Mouse (Mus musculus): Measurements from ENCODE around the gene Rab14.

Gene Rab14

DNA sequence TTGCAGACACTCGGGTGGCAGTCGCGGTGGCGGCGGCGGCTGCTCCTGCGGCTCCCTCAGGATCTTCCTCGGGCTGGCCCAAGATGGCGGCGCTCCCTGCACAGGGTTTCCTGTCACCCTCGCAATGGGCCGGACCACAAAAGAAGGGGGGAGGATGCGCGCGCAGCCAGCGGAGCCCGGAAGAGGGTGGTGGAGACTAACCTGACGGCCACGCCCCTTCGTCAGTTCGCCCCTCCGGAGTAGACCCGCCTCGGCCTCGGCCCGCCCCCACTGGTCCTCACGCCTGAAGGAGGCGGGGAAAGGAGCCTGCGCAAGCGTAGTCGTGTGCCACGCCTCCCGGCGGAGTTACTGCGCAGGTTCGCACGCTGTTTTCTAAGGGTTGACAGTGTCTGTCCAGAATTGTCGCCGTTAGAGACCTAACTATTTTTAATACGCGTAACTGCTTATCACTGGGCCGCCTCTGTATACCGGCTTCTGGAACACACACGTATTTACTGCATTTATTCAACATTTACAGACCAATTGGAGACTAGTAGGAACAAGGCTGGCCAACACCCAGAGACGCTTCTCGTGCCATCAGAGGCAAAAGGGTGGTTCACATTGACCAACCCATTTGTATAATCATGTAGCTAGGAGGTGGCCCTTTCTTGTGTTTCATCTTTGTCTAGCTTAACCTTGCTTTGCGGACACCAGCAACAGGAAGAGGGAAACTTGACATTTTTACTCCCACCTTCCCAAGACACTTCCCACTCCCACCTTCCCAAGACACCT, at the start of gene Rab14:
Gene Rab14, minus strand, starts transcription at position 223 of the 771 bp plus-strand sequence.
- peak; percentile 100 for DNase-seq

DNA sequence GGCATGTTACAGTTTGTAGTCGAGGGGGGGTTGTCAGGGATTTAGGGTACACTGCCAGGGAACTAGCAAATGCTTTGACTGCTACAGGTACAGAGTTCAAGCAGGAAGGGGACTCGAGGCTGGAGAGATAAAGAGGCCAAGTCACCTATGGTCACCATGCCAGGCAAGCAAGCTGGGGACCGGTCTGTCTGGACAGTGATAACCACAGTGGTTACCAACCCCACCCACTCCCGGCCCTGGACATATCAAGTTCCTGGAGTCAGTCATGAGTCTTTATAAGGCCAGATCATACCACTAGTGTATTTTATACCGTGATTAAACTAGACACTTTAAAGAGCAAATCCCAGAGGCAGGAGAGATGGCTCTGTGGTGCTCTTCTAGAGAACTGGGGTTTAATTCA, 46.8 kb upstream of the Rab14 start:
- no peak for DNase-seq

DNA sequence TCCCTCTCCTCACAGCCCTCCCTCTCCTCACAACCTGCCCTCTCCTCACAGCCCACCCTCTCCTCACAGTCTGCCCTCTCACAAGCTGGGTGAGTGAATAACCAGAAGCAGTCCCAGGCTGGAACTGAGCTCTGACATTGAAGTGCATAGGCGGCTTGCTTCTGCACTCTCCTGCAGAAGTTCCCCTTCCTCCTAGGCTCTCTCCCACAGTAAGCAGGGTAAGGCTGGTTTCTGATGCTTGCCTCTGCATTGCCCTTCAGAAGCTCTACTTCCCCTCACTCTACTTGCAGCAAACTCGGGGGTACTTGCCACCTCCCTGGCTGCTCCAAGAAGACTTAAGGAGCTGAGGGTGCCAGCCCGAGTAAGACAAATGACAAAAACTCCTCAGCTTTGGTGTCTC, 43.3 kb upstream of the Rab14 start:
- no peak for DNase-seq

DNA sequence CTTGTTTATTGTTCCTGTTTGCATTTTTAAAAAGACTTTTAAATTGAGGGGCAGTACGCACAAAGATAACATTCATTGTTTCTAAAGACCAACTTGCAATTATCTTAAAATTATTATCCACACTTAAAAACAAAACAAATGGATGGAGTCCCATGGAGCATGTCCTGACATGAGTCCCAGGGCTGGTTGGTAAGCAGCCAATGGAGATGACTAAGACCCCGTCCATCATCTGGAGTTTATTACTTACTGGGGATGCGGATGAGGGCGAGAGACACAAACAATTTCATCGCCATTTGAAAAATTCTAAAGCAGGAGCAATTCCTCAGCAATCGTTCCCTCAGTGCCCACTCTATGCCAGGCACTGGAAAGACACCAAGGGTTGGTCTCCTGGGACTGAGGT, 34.1 kb upstream of the Rab14 start:
- DNase-seq, result no peak

DNA sequence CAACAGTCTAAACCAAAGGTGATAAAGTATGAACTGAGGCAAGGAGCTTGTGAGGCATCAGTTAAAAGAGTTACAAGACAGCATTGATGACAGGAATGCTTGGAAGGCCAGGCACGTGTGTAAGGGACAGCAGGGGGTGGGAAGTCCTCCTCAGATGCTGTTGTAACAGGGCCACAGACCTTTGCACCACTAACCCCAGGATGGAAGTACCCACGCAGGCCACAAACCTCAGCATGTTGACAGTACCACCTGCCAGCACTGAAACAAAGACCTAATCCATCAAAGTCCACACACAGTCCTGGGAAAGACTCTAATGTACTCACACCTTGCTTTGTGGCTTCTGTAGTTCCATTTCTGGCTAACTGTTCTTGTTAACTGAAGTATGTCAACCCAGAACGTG, 33.0 kb upstream of the Rab14 start:
- DNase-seq, result no peak

DNA sequence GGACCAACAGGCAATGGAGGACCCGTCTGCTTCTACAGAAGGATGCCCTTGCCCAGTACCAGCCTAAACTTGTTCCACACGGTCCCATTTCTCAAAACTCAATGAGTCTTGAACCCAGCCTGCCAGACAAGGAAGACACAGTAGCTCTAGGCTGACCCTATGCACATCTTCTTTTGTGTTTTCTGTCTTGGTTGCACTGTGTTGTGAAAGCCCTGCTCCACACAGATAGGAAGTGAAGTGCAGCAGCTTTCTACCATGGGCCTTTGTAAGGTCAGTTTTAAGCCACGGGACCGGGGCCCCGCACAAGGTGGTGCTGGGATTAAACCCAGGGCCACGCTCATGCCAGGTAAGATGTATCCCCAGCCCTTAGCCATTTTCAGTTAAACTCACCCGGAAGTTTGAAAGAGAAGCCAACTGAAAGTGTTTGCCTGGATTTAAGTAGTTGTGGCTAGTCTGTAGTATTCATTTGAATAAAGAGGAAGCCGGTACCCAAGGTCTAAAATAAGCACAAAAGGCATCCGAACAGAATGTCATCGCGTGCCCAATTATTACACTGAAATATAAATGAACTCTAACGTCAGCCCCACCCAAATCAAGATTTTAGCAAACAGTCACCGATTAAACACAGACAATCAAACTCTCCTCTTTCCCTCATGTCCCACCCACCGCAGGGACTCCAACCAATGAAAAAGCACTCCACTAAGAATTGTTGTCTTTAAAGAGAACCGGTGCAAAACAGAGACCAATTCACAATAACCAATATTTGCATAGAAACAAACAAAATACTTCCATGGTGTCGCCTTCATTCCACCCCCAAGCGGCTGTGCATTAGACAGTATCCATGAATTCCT, 31.9 kb upstream of the Rab14 start:
- DNase-seq, result no peak

DNA sequence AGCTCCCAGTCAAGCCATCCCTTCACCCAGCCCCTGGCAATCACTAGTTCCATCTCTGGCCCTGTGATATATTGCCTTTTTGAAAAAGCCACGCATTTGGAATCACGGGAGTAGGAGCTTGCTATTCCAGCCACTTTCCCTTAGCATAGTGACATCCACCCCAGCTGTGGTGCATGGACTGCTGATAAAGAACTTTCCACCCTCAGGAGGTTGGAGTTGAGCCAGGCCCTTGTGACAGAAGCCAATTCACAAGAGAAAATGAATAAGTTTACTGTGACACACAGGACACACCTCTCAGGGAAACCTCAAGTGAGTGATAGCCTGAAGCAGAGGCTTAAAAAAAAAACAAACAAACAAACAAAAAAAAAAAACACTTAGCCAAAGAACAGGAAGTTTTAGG, 31.0 kb upstream of the Rab14 start:
- no peak for DNase-seq

DNA sequence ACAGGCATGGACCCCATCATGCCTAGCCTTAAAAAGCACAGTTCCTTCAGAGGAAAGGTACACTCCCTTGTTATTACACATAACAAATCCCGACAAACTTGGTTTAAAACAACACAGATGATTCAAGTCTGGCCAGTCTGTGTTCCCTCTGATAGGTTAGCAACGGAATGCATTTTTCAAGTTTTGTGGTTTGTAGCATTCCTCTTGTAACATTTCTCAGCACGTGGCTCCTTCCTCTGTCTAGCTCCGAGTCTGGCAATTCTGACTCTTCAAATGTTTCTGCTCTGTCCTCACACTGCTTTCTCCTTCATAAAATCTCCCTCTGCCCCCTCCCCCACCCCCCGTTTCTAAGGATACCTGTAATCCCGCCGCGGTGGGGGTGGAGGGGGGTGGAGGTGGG, 29.3 kb upstream of the Rab14 start:
- DNase-seq, result no peak

DNA sequence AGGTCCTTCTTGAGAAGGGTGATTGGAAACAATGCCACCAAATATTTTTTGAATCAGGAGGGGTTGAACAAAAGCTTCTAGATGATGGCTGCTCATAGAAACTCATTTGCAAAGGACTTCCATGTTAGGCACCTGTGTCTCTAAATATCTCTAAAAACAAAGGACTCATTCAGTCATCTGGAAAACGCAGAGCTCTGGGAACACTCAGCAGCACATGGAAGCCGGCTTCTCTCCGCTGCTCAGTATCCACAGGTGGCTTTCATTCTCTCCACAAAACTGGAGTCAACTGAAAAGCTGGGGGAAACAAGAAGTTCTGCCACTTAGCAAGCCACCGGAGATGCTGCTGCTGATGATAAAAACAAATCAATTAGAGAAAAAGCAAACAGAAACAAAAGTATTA, 27.2 kb upstream of the Rab14 start:
- no peak for DNase-seq

DNA sequence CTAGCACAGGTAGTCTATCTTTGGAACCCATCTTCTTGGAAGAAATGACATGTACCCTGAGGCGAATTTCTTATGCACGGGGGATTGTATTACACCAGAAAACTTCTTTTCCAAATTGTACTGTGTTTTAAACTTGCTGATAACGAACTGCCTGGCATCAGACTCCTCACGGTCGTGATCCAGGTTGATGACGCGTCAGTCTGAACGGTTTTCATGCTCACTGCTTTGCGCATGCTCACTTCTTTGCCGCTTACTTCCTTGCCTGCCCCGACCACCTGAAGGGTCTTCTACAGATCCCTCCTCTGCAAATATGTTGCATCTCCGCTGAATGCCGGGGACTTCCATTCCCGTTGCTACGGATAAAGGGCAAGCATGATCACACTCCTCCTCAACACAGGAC, 23.4 kb upstream of the Rab14 start:
- no peak for DNase-seq

DNA sequence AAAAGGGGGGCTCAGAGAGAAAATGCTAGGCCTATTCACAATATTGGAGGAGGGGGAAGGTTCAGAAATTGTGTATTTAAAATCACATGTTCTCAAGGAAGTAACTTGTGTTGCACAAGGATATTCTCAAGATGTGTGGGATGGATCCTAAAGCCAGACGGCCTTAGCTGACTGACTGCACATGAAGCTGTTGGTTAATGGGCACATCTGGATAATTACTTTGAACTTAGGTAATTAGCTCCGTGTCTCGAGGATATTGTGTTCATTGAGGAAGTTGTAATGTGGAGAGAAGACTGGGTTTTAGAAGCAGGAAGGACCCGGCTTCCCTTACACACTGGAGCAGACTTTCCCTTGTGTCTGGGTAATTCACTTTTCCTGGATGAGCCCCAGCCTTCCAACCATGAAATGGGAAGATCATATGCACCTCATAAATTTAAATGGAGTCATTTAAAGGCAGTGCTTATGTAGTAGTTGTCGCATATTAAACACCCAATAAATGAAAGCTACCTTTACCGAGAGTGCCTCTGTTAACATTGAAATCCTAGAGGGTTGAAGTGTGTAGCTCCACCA, 22.0 kb upstream of the Rab14 start:
- DNase-seq, result no peak

DNA sequence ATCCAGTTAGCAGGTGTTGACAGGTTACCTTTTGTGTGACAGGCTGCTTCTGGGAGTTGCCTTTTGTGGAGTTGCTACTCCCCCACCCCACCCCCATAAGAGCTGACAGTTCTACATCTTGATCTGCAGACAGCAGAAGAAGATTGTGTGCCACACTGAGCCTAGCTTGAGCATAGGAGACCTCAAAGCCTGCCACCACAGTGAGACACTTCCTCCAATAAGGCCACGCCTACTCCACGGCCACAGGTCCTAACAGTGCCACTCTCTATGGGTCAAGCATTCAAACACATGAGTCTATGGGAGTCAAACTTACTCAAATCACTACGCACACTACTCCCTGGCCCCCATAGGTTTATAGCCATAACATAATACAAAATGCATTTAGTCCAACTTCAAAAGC, 17.8 kb upstream of the Rab14 start:
- DNase-seq, result no peak

DNA sequence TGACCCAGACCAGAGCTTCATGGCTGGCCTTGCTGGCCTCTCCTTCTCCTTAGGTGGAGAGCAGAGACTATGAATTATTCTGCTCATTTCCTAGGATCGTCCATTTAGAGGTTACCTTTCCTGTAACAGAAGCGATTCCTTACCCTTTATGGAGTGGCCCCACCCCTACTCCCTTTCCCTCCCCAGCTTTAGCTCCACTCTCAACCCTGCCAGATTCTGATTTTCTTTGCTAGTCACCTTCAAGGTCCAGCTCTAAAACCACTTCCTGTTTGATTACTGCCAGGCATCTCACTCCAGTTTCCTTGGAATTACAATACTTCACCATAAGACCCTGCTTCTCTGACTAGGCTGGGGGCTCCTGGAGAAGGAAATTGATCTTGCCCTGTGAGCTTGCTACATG, 15.8 kb upstream of the Rab14 start:
- no peak for DNase-seq

DNA sequence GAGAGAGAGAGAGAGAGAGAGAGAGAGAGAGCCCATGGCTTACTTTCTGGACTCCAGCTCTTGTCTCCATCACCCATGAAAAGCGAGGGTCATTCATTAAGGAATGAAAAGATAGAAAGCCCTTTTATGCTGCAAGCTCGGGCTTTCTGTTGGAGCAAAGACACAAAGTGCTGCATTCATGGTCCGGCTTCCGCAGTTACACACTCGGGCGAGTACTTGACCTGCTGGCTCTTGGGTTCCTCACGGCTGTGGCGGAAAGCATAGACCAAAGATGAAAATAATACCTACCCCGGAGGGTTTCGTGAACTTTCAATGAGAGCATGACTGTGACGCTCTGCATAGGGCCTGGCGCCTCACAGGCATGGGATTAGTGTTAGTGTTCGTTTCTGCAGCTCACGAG, 14.4 kb upstream of the Rab14 start:
- no peak for DNase-seq

DNA sequence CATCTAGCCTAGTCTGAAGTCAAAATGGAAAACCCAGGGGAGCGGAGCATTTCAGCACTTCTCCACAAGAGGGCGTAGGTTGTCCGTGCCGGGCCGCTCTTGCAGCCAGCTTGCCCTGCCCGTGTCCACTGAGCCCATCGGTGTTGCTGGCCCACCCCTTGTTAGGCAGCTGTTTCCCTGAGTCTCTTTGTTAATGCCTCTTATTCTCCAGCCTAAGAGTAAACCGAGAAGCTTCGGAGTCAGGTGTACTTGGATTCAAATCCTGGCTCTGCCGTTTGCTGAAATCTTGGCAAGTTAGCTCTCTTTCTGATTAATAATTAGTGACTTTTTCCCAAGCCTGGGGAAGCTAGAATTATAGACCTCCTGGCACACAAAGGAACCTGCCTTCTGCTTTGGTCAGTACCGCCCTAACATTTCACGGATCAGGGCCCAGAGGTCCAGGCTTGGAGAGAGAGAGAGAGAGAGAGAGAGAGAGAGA, 14.0 kb upstream of the Rab14 start:
- peak; percentile 81 for DNase-seq

DNA sequence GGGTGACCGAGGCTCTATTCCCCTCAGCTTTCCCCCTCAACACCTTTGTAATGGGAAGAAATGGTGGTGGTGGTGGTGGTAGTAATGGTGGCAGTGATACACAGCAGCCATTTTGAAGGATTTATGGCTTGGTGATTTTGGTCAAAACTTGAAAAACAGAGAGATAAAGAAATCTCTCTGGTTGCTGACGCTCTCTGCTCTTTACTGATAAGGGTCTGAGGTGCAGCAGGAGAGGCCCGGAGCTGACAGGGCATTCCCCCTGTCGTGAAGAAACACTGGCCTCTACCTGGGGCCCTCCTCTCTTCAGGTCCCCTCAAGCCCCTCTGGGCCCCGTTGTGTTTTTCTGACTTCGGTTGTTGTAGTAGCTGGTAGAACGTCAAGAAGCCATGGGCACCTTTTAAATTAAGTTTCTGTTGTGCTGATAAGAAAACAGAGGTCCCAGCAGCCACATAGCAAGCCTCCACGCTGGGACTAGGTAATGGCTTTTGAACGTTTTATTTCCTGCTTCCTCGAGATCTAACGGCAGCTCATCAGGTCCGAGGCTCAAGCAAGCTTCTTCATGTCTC, 12.5 kb upstream of the Rab14 start:
- no peak for DNase-seq

DNA sequence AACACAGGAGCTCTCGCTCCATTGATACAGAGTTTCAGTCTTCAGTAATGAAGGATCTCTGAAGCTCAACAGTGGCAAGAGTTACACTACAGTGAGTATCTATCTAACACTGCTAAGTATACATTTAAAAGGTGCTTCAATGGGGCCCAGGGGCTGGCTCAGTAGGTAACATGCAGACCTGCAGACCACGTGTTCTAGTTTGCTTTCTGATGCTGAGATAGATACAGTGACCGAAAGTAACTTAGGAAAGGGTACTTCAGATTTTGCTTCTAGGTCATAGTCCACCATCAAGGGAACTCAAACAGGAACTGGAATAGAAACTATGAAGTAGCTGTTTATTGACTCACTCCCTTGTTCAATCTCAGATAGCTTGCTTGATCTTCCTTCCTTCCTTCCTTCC, 10.8 kb upstream of the Rab14 start:
- no peak for DNase-seq

DNA sequence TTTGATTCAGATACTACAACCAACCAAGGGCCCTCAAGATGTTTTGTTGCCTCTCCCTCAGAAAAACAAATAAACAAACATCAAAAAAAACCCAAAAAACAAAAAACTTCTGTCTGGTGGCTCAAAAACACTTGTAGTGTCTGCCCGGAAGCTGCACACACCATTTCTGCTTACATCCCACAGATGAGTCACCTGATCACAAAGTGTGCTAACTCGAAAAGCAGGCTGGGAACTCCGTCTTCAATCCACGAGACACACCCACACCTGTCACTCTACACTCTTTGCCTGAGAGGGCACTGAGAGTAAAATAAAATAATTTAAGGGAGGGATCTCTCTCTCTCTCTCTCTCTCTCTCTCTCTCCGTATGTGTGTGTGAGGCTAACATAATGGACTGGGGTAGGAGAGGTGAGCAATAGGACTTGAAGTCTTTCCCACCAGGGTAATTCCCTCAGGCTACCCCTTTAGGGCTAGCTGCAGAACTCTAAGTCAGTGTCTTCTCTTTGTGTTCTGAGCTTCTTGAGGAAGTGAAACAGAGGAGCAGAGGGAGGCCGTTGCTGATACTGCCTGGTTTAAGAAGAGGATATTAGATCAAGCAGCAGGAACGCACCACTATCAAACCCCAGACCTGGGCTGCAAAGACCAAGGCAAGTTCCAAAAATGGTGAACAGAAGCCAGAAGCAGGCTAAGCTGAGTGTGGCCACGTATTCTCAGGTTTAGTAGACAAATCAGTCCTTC, 8.2 kb upstream of the Rab14 start:
- no peak for DNase-seq

DNA sequence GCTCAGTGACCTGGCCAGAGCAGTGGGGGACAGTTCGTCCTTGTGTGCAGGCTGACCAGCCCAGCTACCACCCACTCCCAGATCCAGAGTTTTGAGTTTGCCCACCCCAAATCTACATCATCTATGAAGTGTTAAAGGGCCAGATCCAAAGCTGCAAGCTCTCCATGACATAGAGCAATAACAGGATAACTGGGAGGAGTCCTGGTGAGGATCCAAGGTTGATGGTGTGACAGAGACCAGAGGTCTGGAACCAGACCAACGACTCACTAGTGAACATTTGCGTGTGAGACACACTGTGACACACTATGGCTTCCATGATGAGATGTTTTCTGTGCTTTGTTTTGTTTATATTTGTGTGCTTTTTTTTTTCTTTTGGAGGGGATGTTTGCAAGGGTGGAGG, 7.1 kb upstream of the Rab14 start:
- no peak for DNase-seq

DNA sequence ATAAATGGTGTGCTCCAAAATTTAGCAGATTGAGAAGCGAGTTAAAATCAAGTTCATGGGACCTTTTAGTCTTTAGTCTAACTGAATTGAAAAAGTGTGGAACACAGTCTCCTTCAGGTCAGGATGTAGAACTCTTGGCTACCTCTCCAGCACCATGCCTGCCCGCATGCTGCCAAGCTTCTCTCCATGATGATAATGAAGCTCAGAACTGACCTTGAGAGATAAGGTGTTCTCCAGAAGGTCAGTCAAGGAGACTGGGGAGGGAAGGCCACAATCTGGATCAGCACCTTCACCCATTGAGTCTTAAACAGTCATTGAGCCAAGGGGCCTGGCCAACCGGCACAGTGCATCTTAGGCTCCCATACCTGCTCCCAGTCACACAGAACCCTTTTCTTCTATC, 5.8 kb upstream of the Rab14 start:
- DNase-seq, result no peak

DNA sequence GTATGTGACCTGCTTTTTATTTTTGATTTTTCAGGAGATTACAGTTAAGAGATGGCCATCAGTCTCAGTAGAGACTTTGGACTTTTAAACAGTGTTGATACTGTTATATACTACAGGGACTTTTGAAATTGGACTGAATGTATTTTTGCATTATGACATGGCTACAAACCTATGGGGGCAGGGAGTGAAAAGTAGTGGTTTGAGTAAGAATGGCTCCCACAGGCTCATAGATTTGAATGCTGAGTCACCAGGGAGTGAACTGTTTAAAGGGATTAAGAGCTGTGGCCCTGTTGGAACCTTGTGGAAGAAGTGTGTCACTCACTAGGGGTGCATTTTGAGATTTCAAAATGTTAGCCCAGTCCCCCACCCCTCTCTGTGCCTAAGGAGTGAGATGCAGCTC, 2.8 kb upstream of the Rab14 start:
- DNase-seq, result no peak

DNA sequence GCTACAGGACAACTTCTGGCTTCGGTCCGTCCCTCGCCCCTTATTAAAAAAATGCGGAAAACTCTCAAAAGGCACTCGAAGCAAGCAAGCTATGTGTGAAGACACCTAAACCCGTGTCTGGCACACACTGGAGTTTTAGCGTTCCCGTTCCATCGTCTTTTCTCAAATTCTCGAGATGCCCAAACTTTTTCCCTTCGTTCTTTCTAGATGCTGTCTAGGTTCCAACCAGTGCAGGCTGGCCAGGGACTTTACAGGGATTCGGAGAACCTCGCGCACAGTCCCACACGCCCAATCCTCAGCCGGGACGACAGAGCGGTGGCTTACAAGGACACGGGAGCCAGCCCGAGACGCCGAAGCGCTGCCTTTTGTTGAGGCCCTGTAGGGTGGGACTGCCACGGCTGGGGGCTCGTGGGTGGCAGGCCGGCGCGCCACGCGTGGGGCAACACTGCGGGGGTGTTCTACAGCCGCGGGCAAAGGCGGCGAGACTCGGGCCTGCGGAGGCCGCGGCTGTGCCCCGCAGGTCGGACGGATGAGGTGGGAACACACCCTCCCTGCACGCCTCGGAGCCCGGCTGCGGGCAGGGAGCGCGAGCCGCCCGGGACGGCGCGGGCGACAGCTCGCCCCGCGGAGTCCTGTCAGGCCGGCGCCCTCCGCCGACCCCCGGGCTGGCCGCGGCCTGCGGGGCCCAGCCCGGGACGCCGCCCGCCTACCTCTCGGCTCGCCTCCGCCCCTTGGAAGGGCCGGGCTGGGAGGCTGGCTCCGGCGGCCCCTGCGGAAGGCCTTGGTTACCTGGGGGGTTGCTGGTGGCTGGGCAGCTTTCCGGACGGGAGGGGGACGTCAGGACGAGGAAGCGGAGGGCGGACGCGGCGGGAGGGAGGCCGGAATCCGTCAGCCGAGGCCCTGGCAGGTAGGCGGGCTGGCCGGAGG, 686 bp downstream of the Rab14 start:
- peak in 1 of 2 experiments; percentile 43 for DNase-seq

All from cerebellum, postnatal 36 days (tissue).